Mouse (Mus musculus) heart, embryonic 12.5 days (tissue): ENCODE measurements around the gene Anxa11. TPM values are rescaled to one million over a fixed set of nuclear protein-coding genes. Genes with fewer than 3 reads are reported as not detected.

ENCODE experiments used
- ATAC-seq: fragments of 200-750 bp; cut with Nextera tagmentation; 2 replicates; pipeline ENCODE4 v1.8.0; 2017; ENCODE audit warnings: moderate TSS enrichment, moderate library complexity; ENCODE audit not compliant: insufficient number of reproducible peaks, low FRiP score
- H3K27ac ChIP-seq: fragments of 300-500 bp; sonication (generic); 2 replicates; pipeline ENCODE4 v1.5.1; 2016; ENCODE audit warnings: mild to moderate bottlenecking, moderate library complexity; ENCODE audit not compliant: poor library complexity, severe bottlenecking
- H3K27me3 ChIP-seq: fragments of 300-500 bp; sonication (generic); replicated peaks from 2 replicates; pipeline ENCODE4 v1.6.1; 2016; ENCODE audit warnings: mild to moderate bottlenecking, moderate library complexity
- H3K36me3 ChIP-seq: fragments of 300-500 bp; sonication (generic); 2 replicates; pipeline ENCODE4 v1.6.1; 2016; ENCODE audit warnings: mild to moderate bottlenecking, moderate library complexity
- H3K4me1 ChIP-seq: fragments of 300-500 bp; sonication (generic); replicated peaks from 2 replicates; pipeline ENCODE4 v1.6.1; 2016; ENCODE audit warnings: mild to moderate bottlenecking
- H3K4me2 ChIP-seq: fragments of 300-500 bp; sonication (generic); 2 replicates; pipeline ENCODE4 v1.6.1; 2016; ENCODE audit warnings: mild to moderate bottlenecking, moderate library complexity
- H3K4me3 ChIP-seq: fragments of 300-500 bp; sonication (generic); 2 replicates; pipeline ENCODE4 v1.5.1; 2016; ENCODE audit warnings: mild to moderate bottlenecking
- H3K9ac ChIP-seq: fragments of 300-500 bp; sonication (generic); 2 replicates; pipeline ENCODE4 v1.6.1; 2016; ENCODE audit warnings: mild to moderate bottlenecking, moderate library complexity
- H3K9me3 ChIP-seq: fragments of 300-500 bp; sonication (generic); replicated peaks from 2 replicates; pipeline ENCODE4 v1.6.1; 2016; ENCODE audit warnings: mild to moderate bottlenecking, moderate library complexity
- whole genome bisulfite sequencing: fragments of 180-500 bp; shearing (Covaris S2); methylation state at CpG from one replicate; pipeline ENCODE4 v1.1.7; 2016; 5-methylcytosine and 5-hydroxymethylcytosine counted together
- polyA plus RNA-seq: library from polyadenylated mRNA; unstranded; fragments of >200 nt; fragmentation: Nextera tagmentation; extraction: Ambion mirVana; gene quantifications from 2 replicates; pipeline ENCODE4 v1.2.1, GENCODE M21; 2016

The Anxa11 gene
- polyA plus RNA-seq, 1 experiment from 2014 or later: 24.1 TPM

DNA sequence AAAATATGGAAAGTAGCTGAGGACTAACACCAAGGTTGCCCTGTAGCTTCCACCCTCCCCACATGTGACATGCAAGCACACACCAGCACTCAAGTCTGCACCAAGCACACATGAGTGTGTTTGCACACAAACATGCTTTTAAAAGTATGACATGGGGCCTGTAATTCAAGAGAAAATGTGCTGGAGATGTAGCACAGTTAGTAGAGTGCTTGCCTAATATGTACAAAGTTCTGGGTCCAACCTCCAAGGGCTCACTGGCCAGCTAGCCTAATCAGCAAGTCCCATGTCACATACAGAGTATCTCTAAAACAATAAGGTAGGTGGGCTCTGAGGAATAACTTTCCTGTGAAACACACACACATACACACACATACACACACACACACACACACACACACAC, 27.8 kb upstream of the Anxa11 start:
- H3K27ac ChIP-seq: no peak overlapping the region
- H3K36me3 ChIP-seq: no peaks in the 10 kb centered on the region
- H3K4me2 ChIP-seq: no peak overlapping the region
- no peak for ATAC-seq
- no peak overlapping the region for H3K9ac ChIP-seq
- no peaks in the 10 kb centered on the region for H3K9me3 ChIP-seq
- H3K4me1 ChIP-seq: 0 out of 2 replicates have a peak, but pooled peaks cover 3% of the 10 kb centered on the region
- no peaks in the 10 kb centered on the region for H3K27me3 ChIP-seq
- H3K4me3 ChIP-seq: no peak overlapping the region

DNA sequence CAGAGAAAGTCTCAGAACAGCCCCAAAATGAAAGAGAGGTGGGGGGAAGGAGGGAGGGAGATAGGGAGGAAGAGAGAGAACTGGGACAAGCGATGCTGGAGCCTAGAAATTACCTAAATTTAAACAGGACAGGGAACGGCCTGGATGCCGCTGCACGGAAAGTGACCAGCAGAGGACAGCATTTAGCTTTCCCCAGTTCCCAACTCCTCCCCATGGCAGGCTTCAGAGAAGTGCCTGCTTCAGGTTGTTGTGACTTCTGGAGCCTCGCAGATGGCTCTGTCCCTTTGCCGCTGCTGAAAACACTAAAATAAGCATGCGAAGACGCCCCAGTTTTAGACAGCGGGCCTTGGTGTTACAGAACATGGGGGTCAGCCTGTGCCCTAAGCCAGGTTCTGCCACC, 25.5 kb upstream of the Anxa11 start:
- Histone ChIP-seq H3K4me3 (no peak overlapping the region), H3K36me3 (no peaks in the 10 kb centered on the region), H3K27me3 (no peaks in the 10 kb centered on the region), H3K9ac (no peak overlapping the region), H3K4me2 (no peak overlapping the region), H3K9me3 (no peaks in the 10 kb centered on the region), H3K27ac (no peak overlapping the region), H3K4me1 (0 out of 2 replicates have a peak, but pooled peaks cover 3% of the 10 kb centered on the region)
- ATAC-seq: no peak
- WGBS: 7% methylated on average over 9 of the region's 9 CpGs

DNA sequence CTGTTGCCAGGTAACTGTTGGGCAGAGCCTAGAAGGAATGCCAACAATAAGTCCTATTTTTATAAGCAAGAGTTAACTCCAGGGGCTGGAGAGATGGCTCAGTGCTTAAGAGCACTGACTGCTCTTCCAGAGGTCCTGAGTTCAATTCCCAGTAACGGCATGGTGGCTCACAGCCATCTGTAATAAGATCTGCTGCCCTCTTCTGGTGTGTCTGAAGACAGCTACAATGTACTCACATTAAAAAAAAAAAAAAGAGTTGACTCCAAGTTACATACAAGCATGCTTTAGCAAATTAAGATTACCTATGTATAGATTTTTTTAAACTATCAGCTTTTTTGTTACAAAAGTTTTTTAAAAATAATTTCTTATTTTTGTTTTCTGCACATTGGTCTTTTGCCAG, 19.4 kb upstream of the Anxa11 start:
- 75% methylated on average over 1 of the region's 1 CpGs for WGBS

DNA sequence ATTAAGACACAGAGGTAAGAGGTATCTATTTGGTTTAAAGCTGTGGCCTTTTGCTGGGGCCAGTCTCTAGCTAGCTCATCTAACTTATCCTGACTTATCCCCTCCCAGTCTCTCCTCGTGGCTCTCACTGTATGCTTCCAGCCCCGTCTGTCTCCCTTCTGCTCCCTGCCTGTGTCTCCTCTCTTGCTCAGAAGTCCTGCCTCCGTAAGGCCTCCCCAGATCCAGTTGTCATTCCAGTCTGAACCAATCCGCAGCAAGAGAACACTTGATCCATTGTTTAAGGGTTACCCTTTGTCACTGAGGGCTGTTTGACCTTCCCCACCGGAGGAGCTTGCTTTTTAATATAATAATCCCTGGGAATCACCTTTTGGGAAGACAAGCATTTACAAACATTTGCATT, 17.0 kb upstream of the Anxa11 start:
- WGBS: 47% methylated on average over 5 of the region's 5 CpGs
- no peak for ATAC-seq
- H3K27ac ChIP-seq: no peak overlapping the region
- H3K9me3 ChIP-seq: no peaks in the 10 kb centered on the region
- H3K27me3 ChIP-seq: no peaks in the 10 kb centered on the region
- no peaks in the 10 kb centered on the region for H3K36me3 ChIP-seq
- H3K4me2 ChIP-seq: no peak overlapping the region
- no peak overlapping the region for H3K9ac ChIP-seq
- H3K4me1 ChIP-seq: no peaks in the 10 kb centered on the region
- no peak overlapping the region for H3K4me3 ChIP-seq

More for the DNA sequence above, 19.4 kb upstream of the Anxa11 start:
- ATAC-seq: no peak
- Histone ChIP-seq H3K4me2 (no peak overlapping the region), H3K27me3 (no peaks in the 10 kb centered on the region), H3K4me1 (no peaks in the 10 kb centered on the region), H3K9ac (no peak overlapping the region), H3K4me3 (no peak overlapping the region), H3K36me3 (no peaks in the 10 kb centered on the region), H3K9me3 (no peaks in the 10 kb centered on the region), H3K27ac (no peak overlapping the region)

DNA sequence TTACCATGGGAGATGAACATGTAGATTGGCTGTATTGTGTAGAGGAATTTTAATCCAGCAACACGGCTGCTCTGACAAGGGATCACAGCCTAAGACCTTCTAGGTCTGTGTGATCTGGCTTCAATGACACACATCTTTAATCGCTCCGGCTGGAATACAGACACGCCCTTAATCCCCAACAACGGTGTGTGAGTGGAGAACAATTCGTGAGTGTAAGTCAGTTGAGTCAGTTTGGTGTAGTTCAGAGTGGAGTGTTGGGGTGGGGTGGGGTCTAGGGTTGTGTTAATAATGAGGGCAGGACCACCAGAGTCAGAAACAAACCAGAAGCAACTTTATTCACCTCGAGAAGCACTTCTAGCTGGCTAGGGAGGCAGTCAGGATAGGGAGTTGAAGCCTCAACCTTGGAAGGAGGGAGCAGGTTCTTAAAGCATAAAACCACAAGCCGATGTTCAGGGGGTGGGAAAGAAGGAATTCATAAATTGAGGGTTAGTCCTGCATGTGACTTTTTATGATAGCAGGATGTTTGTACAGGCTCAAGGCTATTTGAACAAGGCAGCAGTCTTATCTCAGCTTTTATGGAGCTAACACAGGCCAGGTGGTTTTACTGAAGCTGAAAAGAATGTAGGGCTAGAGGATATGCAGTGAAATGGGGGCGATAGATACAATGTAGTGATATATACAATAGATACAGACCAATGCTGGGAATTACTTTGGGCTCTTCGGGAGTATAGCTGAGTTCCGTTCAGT, 15.9 kb upstream of the Anxa11 start:
- Histone ChIP-seq H3K4me1 (0 out of 2 replicates have a peak, but pooled peaks cover under 1% of the 10 kb centered on the region), H3K9me3 (no peaks in the 10 kb centered on the region), H3K9ac (no peak overlapping the region), H3K4me3 (no peak overlapping the region), H3K36me3 (no peaks in the 10 kb centered on the region), H3K4me2 (no peak overlapping the region), H3K27ac (no peak overlapping the region), H3K27me3 (no peaks in the 10 kb centered on the region)
- no peak for ATAC-seq
- 76% methylated on average over 11 of the region's 11 CpGs for WGBS

DNA sequence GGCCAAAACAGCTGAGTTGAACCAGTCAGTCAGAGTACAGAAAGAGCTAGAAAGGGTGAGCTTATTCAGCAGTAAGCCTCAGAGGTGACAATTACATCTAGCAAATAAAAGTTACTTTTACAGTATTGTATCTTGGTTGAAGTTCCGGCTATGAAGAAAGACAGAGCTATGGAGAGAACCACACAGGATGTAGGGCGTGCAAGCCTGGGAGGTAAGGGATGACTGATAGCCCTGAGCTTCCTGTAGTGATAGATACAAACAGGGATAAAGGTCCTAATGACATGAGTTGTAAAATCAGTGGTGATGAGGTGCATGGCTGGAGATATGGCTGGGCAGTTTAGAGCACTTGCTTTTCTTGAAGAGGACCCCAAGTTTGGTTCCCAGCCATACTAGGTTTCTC, 15.1 kb upstream of the Anxa11 start:
- Histone ChIP-seq H3K4me2 (no peak overlapping the region), H3K27ac (no peak overlapping the region), H3K27me3 (no peaks in the 10 kb centered on the region), H3K9ac (no peak overlapping the region), H3K36me3 (no peaks in the 10 kb centered on the region), H3K9me3 (no peaks in the 10 kb centered on the region), H3K4me1 (0 out of 2 replicates have a peak, but pooled peaks cover 8% of the 10 kb centered on the region), H3K4me3 (no peak overlapping the region)
- ATAC-seq: no peak
- WGBS: 80% methylated on average over 2 of the region's 2 CpGs

DNA sequence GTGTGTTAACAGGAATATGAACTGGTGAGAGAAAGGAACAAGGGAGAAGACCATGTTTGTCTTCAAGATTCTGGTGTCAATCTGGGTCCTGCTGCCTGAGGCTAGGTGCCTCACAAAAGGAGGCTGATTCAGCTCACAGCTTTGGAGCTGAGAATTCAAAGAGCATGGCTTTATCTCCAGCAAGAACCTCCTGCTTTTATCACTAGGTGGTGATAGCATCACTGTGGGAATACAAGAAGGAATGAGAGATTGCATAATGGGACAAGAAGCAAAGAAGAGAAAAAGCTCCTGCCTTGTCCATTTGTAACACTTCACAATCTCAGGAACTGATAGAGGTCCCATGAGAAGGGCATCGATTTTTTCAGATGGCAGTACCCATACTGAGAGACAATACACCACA, 10.6 kb upstream of the Anxa11 start:
- no peak for ATAC-seq
- H3K4me2 ChIP-seq: no peak overlapping the region
- no peaks in the 10 kb centered on the region for H3K36me3 ChIP-seq
- no peak overlapping the region for H3K9ac ChIP-seq
- 7% methylated on average over 1 of the region's 1 CpGs for WGBS
- H3K27ac ChIP-seq: no peak overlapping the region
- H3K4me3 ChIP-seq: no peak overlapping the region
- H3K27me3 ChIP-seq: no peaks in the 10 kb centered on the region
- H3K9me3 ChIP-seq: no peaks in the 10 kb centered on the region
- peaks cover 16% of the 10 kb centered on the region; the same call in 1 of the 2 replicates for H3K4me1 ChIP-seq

DNA sequence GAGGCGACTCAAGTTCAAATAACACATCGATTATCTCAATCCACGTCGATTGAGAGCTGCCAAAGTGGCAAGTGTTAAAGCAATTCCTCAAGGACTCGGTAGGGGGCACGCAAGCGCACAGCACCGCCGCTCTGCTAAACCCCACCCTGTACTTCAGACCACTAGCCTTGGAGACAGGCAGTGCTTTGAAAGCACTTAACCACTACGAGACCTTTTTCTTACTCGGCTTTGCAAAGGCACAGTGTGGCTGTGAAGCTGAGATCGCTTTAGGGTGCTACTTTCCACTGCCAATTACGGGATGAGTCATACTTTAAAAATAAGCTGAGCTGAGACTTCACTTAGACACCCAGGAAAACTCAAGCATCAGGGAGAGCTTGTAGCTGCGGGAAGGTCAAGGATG, 9.7 kb upstream of the Anxa11 start:
- Histone ChIP-seq H3K4me2 (peak overlapping the region; percentile 40; the same call in 1 of the 2 replicates), H3K9me3 (no peaks in the 10 kb centered on the region), H3K4me3 (no peak overlapping the region), H3K27me3 (no peaks in the 10 kb centered on the region), H3K9ac (no peak overlapping the region), H3K27ac (no peak overlapping the region), H3K36me3 (no peaks in the 10 kb centered on the region), H3K4me1 (peaks cover 16% of the 10 kb centered on the region; the same call in 1 of the 2 replicates)
- 5% methylated on average over 14 of the region's 14 CpGs for WGBS
- peak; percentile 74; the same call in 1 of the 2 replicates for ATAC-seq

DNA sequence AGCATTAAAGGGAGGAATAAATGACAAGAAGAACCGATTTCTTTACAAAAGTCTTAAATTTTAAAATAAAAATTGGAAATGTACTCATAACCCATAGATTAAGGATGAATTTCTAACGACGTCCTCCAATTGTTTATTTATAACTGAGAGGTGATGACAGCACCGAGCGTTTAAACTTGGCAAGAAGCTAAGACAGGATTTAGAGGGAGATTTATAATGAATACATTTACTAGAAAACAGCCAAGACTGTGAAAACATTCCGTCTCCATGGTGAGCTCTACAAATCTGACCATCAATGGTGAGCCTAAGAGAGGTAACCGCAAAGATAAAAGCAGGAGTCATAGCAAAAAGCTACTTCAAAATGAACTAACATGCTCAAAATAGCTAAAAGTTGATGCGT, 3.5 kb upstream of the Anxa11 start:
- Histone ChIP-seq H3K27me3 (0 out of 2 replicates have a peak, but pooled peaks cover 8% of the 10 kb centered on the region), H3K4me3 (no peak overlapping the region), H3K36me3 (no peaks in the 10 kb centered on the region), H3K27ac (no peak overlapping the region), H3K4me1 (peaks cover 4% of the 10 kb centered on the region), H3K4me2 (no peak overlapping the region), H3K9ac (no peak overlapping the region), H3K9me3 (no peaks in the 10 kb centered on the region)
- no peak for ATAC-seq
- whole genome bisulfite sequencing: 71% methylated on average over 8 of the region's 8 CpGs

DNA sequence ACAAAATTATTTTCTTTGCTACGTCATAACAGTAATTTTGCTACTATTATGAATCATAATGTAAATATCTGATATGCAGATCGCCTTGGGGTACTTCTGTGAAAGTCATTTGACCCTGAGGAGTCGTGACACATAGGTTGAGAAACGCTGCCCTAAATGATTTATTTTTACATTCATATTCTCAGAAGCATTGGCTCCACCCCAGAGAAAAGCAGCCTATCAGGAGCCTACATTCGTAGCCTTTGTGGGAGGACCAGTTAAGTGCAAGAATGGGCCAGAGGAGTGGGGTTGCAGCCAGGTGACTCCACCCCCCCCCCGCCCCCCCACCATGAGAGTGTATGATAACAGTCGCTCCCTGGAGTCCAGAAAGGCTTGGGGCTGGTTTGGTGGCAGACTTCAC, 2.2 kb upstream of the Anxa11 start:
- Histone ChIP-seq H3K27ac (no peak overlapping the region), H3K36me3 (no peaks in the 10 kb centered on the region), H3K9me3 (no peaks in the 10 kb centered on the region), H3K9ac (no peak overlapping the region), H3K4me2 (no peak overlapping the region), H3K4me3 (no peak overlapping the region), H3K4me1 (peaks cover 4% of the 10 kb centered on the region), H3K27me3 (0 out of 2 replicates have a peak, but pooled peaks cover 8% of the 10 kb centered on the region)
- WGBS: 61% methylated on average over 7 of the region's 7 CpGs
- ATAC-seq: no peak

DNA sequence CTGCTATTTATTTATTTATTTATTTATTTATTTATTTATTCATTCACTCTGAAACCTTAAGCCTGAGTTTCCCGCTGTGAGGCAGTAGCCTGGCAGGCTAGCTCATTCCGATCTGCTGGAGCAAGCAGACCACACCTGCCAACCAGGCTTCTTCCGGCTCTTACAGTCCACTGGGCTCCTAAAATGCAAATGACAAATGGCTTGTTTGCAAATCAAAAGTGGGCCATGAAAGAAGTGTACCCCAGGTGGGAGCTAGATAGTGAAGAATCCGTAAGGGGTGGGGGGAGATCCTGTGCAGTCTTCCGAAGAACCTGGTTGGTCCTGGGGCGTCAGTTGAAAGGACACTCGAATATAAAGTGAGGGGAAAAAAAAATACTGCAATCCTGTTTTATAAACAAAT, 995 bp upstream of the Anxa11 start:
- whole genome bisulfite sequencing: 18% methylated on average over 7 of the region's 7 CpGs
- Histone ChIP-seq H3K4me1 (peaks cover 4% of the 10 kb centered on the region), H3K4me3 (no peak overlapping the region), H3K36me3 (no peaks in the 10 kb centered on the region), H3K27ac (no peak overlapping the region), H3K9me3 (no peaks in the 10 kb centered on the region), H3K27me3 (0 out of 2 replicates have a peak, but pooled peaks cover 8% of the 10 kb centered on the region), H3K4me2 (no peak overlapping the region), H3K9ac (no peak overlapping the region)
- no peak for ATAC-seq

DNA sequence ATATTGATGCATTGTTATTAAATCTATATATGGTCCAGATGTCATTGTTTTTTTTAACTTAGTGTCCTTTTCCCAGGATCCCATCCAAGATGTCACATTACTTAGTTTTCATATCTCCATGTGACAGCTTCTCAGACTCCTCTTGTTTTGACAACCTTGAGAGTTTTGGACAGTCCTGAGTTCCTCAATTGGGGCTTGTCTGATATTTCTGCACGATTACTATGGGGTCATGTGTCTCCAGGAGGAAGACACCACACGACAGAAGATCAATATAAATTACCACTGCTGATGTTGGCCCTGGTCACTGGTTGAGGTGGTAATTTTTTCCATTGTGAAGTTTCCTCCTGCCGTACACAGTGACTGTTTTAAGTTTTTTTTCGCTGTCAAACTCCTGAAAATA, 377 bp upstream of the Anxa11 start:
- 0 out of 2 replicates have a peak, but pooled peaks have one; percentile 10 for ATAC-seq
- H3K9ac ChIP-seq: no peak overlapping the region

More for the DNA sequence above, 377 bp upstream of the Anxa11 start:
- Histone ChIP-seq H3K27ac (no peak overlapping the region), H3K4me2 (peak overlapping the region; percentile 87), H3K9me3 (no peaks in the 10 kb centered on the region), H3K4me3 (peak overlapping the region; percentile 73), H3K27me3 (0 out of 2 replicates have a peak, but pooled peaks cover 8% of the 10 kb centered on the region), H3K4me1 (peaks cover 4% of the 10 kb centered on the region), H3K36me3 (no peaks in the 10 kb centered on the region)
- WGBS: 2% methylated on average over 4 of the region's 4 CpGs
